Mouse (Mus musculus) liver, postnatal 0 days (tissue): Measurements from ENCODE around the gene Mgat3. TPM values are rescaled to one million over a fixed set of nuclear protein-coding genes. Genes with fewer than 3 reads are reported as not detected.

Source experiments
- ATAC-seq: fragments of 200-750 bp; cut with Nextera tagmentation; 2 replicates; pipeline ENCODE4 v1.8.0; 2017; ENCODE audit warnings: mild to moderate bottlenecking, moderate library complexity
- DNase-seq: peaks from one replicate; pipeline ENCODE4 v3.0.0-alpha.2; 2016
- H3K27ac ChIP-seq: fragments of 300-500 bp; sonication (generic); 2 replicates; pipeline ENCODE4 v1.5.1; 2014; ENCODE audit warnings: antibody characterized with exemption, moderate library complexity, mild to moderate bottlenecking, low read depth
- H3K27me3 ChIP-seq: fragments of 300-500 bp; sonication (generic); 2 replicates; pipeline ENCODE4 v1.6.1; 2014; ENCODE audit warnings: low read length, control low read depth, mixed read lengths; ENCODE audit not compliant: insufficient read depth
- H3K36me3 ChIP-seq: fragments of 300-500 bp; sonication (generic); replicated peaks from 2 replicates; pipeline ENCODE4 v1.6.1; 2014; ENCODE audit warnings: mild to moderate bottlenecking, control low read depth, low read length, moderate library complexity, mixed read lengths; ENCODE audit not compliant: insufficient read depth
- H3K4me1 ChIP-seq: fragments of 300-500 bp; sonication (generic); 2 replicates; pipeline ENCODE4 v1.6.1; 2014; ENCODE audit warnings: antibody characterized with exemption, mild to moderate bottlenecking, control low read depth; ENCODE audit not compliant: insufficient read depth
- H3K4me2 ChIP-seq: fragments of 300-500 bp; sonication (generic); 2 replicates; pipeline ENCODE4 v1.6.1; 2014; ENCODE audit warnings: low read depth, mild to moderate bottlenecking, low read length, moderate library complexity, mixed read lengths
- H3K4me3 ChIP-seq: fragments of 300-500 bp; sonication (generic); 2 replicates; pipeline ENCODE4 v1.5.1; 2014; ENCODE audit warnings: low read depth, low read length
- H3K9ac ChIP-seq: fragments of 300-500 bp; sonication (generic); replicated peaks from 2 replicates; pipeline ENCODE4 v1.6.1; 2014; ENCODE audit warnings: mild to moderate bottlenecking, moderate library complexity
- H3K9me3 ChIP-seq: fragments of 300-500 bp; sonication (generic); 2 replicates; pipeline ENCODE4 v1.6.1; 2016; ENCODE audit warnings: mild to moderate bottlenecking, control low read depth, low read length, mixed read lengths
- CTCF ChIP-seq: sonication (generic); IDR thresholded peaks from 2 replicates; pipeline ENCODE4 v1.5.1; 2016; ENCODE audit warnings: antibody characterized with exemption, low read depth
- EP300 ChIP-seq: IDR thresholded peaks from 2 replicates; pipeline ENCODE4 v1.6.1; 2016; ENCODE audit warnings: antibody characterized with exemption, low read depth, mild to moderate bottlenecking
- WGBS: fragments of 180-500 bp; shearing (Covaris S2); extraction: QIAGEN DNeasy Blood & Tissue Kit; methylation state at CpG from one replicate; pipeline ENCODE4 v1.1.7; 2014; ENCODE audit not compliant: insufficient replicate concordance; 5-methylcytosine and 5-hydroxymethylcytosine counted together
- polyA plus RNA-seq: library from polyadenylated mRNA; unstranded; fragments of >200 nt; fragmentation: Nextera tagmentation; extraction: Ambion mirVana; gene quantifications from 2 replicates; pipeline ENCODE4 v1.2.1, GENCODE M21; 2015

The Mgat3 gene
- polyA plus RNA-seq, 1 experiment from 2014 or later, result 0.12 TPM

GRCm38 (mm10) chr15:80192246-80192585, 18.7 kb downstream of the Mgat3 start:
- WGBS, result 57% methylated on average over 6 of the region's 6 CpGs
- no peak overlapping the region for H3K27ac ChIP-seq
- no peak for TF ChIP-seq CTCF
- no peak for TF ChIP-seq EP300
- no peak for ATAC-seq
- H3K4me2 ChIP-seq, result no peak overlapping the region
- peaks cover 17% of the 10 kb centered on the region for H3K4me1 ChIP-seq
- no peak overlapping the region for H3K9ac ChIP-seq
- no peaks in the 10 kb centered on the region for H3K36me3 ChIP-seq
- no peak for DNase-seq
- no peaks in the 10 kb centered on the region for H3K27me3 ChIP-seq
- no peak overlapping the region for H3K4me3 ChIP-seq
- H3K9me3 ChIP-seq, result no peaks in the 10 kb centered on the region

GRCm38 (mm10) chr15:80192847-80193246, 19.3 kb downstream of the Mgat3 start:
- no peak overlapping the region for H3K27ac ChIP-seq
- 56% methylated on average over 7 of the region's 7 CpGs for WGBS

GRCm38 (mm10) chr15:80199556-80199955, 26.0 kb downstream of the Mgat3 start:
- H3K9me3 ChIP-seq, result no peaks in the 10 kb centered on the region
- 79% methylated on average over 2 of the region's 2 CpGs for WGBS
- H3K27ac ChIP-seq, result no peak overlapping the region
- no peak overlapping the region for H3K9ac ChIP-seq
- no peaks in the 10 kb centered on the region for H3K4me1 ChIP-seq
- no peak for ATAC-seq
- TF ChIP-seq CTCF (no peak), EP300 (no peak)
- H3K4me3 ChIP-seq, result no peak overlapping the region
- no peak for DNase-seq
- H3K27me3 ChIP-seq, result no peaks in the 10 kb centered on the region
- H3K36me3 ChIP-seq, result no peaks in the 10 kb centered on the region
- H3K4me2 ChIP-seq, result no peak overlapping the region

More at GRCm38 (mm10) chr15:80192847-80193246, 19.3 kb downstream of the Mgat3 start:
- no peaks in the 10 kb centered on the region for H3K27me3 ChIP-seq
- H3K4me3 ChIP-seq, result no peak overlapping the region
- H3K9me3 ChIP-seq, result no peaks in the 10 kb centered on the region
- peaks cover 17% of the 10 kb centered on the region for H3K4me1 ChIP-seq
- no peak overlapping the region for H3K9ac ChIP-seq
- H3K4me2 ChIP-seq, result no peak overlapping the region
- no peak for DNase-seq
- H3K36me3 ChIP-seq, result no peaks in the 10 kb centered on the region
- TF ChIP-seq EP300 (no peak), CTCF (no peak)
- no peak for ATAC-seq

- H3K36me3 ChIP-seq, result no peaks in the 10 kb centered on the region
- H3K4me3 ChIP-seq, result no peak overlapping the region
Measured at GRCm38 (mm10) chr15:80202111-80202775, 28.7 kb downstream of the Mgat3 start.

GRCm38 (mm10) chr15:80203406-80203805, 29.9 kb downstream of the Mgat3 start:
- Histone ChIP-seq H3K9ac (no peak overlapping the region), H3K4me1 (no peaks in the 10 kb centered on the region), H3K4me2 (no peak overlapping the region), H3K4me3 (no peak overlapping the region), H3K9me3 (no peaks in the 10 kb centered on the region), H3K27ac (no peak overlapping the region), H3K27me3 (no peaks in the 10 kb centered on the region), H3K36me3 (no peaks in the 10 kb centered on the region)
- ATAC-seq, result no peak; the same call in 1 of the 2 replicates
- TF ChIP-seq EP300 (no peak), CTCF (no peak)
- WGBS, result 26% methylated on average over 4 of the region's 4 CpGs
- peak; percentile 67 for DNase-seq

More at GRCm38 (mm10) chr15:80202111-80202775, 28.7 kb downstream of the Mgat3 start:
- H3K4me1 ChIP-seq, result no peaks in the 10 kb centered on the region
- DNase-seq (no peak), ATAC-seq (no peak)
- H3K9ac ChIP-seq, result no peak overlapping the region
- H3K9me3 ChIP-seq, result no peaks in the 10 kb centered on the region
- WGBS, result 66% methylated on average over 6 of the region's 6 CpGs
- no peak overlapping the region for H3K27ac ChIP-seq
- H3K4me2 ChIP-seq, result no peak overlapping the region
- H3K27me3 ChIP-seq, result no peaks in the 10 kb centered on the region
- TF ChIP-seq CTCF (no peak), EP300 (no peak)

GRCm38 (mm10) chr15:80206057-80206565, 32.6 kb downstream of the Mgat3 start:
- Histone ChIP-seq H3K4me1 (no peaks in the 10 kb centered on the region), H3K9me3 (no peaks in the 10 kb centered on the region), H3K36me3 (no peaks in the 10 kb centered on the region), H3K27ac (no peak overlapping the region), H3K27me3 (no peaks in the 10 kb centered on the region), H3K9ac (no peak overlapping the region), H3K4me2 (no peak overlapping the region), H3K4me3 (no peak overlapping the region)
- DNase-seq (no peak), ATAC-seq (no peak)
- TF ChIP-seq EP300 (no peak), CTCF (no peak)
- 69% methylated on average over 3 of the region's 3 CpGs for WGBS
